Mouse (Mus musculus) G1E (cell line): Measurements from ENCODE around the gene Sorbs2. TPM values are rescaled to one million over a fixed set of nuclear protein-coding genes. Genes with fewer than 3 reads are reported as not detected.

ENCODE experiments used
- ATAC-seq: 2 replicates; pipeline ENCODE4 v1.8.0; 2016; ENCODE audit warnings: mild to moderate bottlenecking; ENCODE audit not compliant: insufficient number of reproducible peaks, poor library complexity, low FRiP score, severe bottlenecking; ENCODE audit errors: extremely low read depth
- DNase-seq: peaks from one replicate; pipeline ENCODE4 v3.0.0; 2012; ENCODE audit warnings: low spot score
- H3K27me3 ChIP-seq: 2 replicates; pipeline ENCODE4 v1.6.1; 2012; ENCODE audit warnings: mild to moderate bottlenecking, low read length, inconsistent platforms; ENCODE audit not compliant: insufficient read depth
- H3K36me3 ChIP-seq: replicated peaks from 2 replicates; pipeline ENCODE3; 2012; ENCODE audit warnings: mild to moderate bottlenecking, inconsistent platforms
- H3K4me1 ChIP-seq: 2 replicates; pipeline ENCODE4 v1.6.1; 2012; ENCODE audit warnings: low read depth, low read length, inconsistent platforms, mixed read lengths; ENCODE audit not compliant: insufficient read depth
- H3K4me3 ChIP-seq: 2 replicates; pipeline ENCODE4 v1.5.1; 2012; ENCODE audit warnings: low read depth, mild to moderate bottlenecking, inconsistent platforms, low read length, moderate library complexity, mixed read lengths
- H3K9me3 ChIP-seq: replicated peaks from 2 replicates; pipeline ENCODE4 v1.6.1; 2012; ENCODE audit warnings: inconsistent platforms
- CTCF ChIP-seq: IDR thresholded peaks from 2 replicates; pipeline ENCODE4 v1.5.1; 2012; ENCODE audit warnings: low read depth, low read length, inconsistent platforms, mixed read lengths
- GATA1 ChIP-seq: IDR thresholded peaks from 2 replicates; pipeline ENCODE4 v1.6.1; 2012; ENCODE audit warnings: borderline replicate concordance, low read length, inconsistent platforms, mixed read lengths
- GATA2 ChIP-seq: IDR thresholded peaks from 2 replicates; pipeline ENCODE4 v1.6.1; 2012; ENCODE audit warnings: low read depth, low read length, inconsistent platforms, borderline replicate concordance
- POLR2AphosphoS5 ChIP-seq: IDR thresholded peaks from 2 replicates; pipeline ENCODE4 v1.6.1; 2012; ENCODE audit warnings: low read depth, low read length, inconsistent platforms; ENCODE audit not compliant: insufficient replicate concordance
- TAL1 ChIP-seq: conservative IDR thresholded peaks from 2 replicates; pipeline ENCODE4 v1.6.1; 2012; ENCODE audit warnings: low read depth, low read length, inconsistent platforms, mixed read lengths
- polyA plus RNA-seq: library from polyadenylated mRNA; stranded (reverse); fragments of >175 nt; gene quantifications from 2 replicates; pipeline ENCODE4 v1.2.3, GENCODE M21; 2012
- total RNA-seq, 2 experiments: library from RNA; stranded (forward) in 1 of 2; stranded (reverse) in 1 of 2; fragments of 200-1000 nt in 1 of 2; fragments of >200 nt in 1 of 2; fragmentation: Nextera tagmentation in 1 of 2; gene quantifications; 2 replicates each; pipeline ENCODE4 v1.2.3; 2014 to 2017

Gene Sorbs2
- total and polyA plus RNA-seq, 3 experiments = 0.49 TPM; not detected in 2

DNA sequence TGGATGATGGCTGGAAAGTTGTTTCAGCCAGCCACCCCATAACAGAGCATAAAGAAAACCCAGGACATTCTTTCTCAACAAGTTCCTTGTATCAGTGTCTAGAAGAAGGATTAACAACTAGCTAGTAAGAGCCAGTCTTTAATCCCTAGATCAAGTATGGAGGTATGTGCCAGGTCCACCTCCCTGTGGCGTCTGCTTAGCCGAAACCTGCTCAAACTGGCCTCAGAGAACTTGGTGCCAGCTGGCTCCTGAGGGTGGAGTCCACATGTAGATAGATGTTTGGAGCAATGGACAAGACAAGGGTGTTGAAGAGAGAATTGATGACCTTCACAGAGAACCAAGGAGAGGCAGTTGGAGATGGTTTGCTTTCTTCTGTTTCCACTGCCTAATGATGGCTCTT, 229.7 kb downstream of the Sorbs2 start:
- no peaks in the 10 kb centered on the region for H3K27me3 ChIP-seq

DNA sequence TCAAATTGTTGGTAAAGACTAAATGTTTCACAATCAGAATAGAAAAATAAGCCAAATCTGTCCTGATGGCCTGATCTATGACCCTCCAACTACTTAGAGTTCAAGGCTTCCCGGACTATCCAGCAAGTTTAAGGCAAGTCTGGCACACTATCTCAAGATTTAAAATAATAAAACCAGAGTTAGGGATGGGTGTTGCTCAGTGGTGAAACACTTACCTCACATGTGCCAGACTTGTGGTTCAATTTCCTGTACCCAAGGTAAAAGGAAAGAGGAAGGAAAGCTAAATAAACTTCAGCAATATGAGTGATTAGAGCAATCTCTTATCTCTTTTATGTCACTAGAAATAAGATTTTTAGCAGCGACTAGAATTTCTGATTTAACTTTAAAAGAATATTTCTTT, 235.7 kb downstream of the Sorbs2 start:
- H3K27me3 ChIP-seq = no peaks in the 10 kb centered on the region
- TF ChIP-seq POLR2AphosphoS5 (no peak), GATA1 (no peak), GATA2 (no peak), TAL1 (no peak), CTCF (no peak)
- H3K9me3 ChIP-seq = no peaks in the 10 kb centered on the region
- H3K4me1 ChIP-seq = no peaks in the 10 kb centered on the region
- ATAC-seq (no peak), DNase-seq (no peak)
- no peak overlapping the region for H3K4me3 ChIP-seq
- no peaks in the 10 kb centered on the region for H3K36me3 ChIP-seq

More for the DNA sequence above, 229.7 kb downstream of the Sorbs2 start:
- H3K9me3 ChIP-seq = no peaks in the 10 kb centered on the region
- H3K4me3 ChIP-seq = no peak overlapping the region
- no peak for DNase-seq
- TF ChIP-seq POLR2AphosphoS5 (no peak), GATA1 (no peak), GATA2 (no peak), CTCF (no peak), TAL1 (no peak)
- H3K36me3 ChIP-seq = no peaks in the 10 kb centered on the region
- ATAC-seq = no peak
- no peaks in the 10 kb centered on the region for H3K4me1 ChIP-seq

DNA sequence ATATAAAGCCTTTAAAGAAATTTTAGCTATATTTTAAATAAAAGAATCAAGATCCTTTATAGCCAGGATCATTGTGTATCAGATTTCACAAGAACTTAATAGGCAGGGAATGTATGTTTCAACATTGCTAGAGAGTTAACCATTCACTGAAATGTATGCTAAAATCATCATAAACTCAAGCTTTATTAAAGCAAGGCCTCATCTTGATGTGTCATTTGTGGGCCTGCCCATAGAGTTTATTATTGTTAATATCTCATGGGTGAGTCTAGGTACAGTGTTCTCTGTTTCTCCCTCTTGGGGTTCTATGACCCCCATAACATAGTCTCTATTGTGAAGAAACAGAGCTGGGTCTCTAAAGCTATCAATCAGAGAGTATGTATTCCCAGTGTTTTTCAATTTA, 236.2 kb downstream of the Sorbs2 start:
- Histone ChIP-seq H3K27me3 (no peaks in the 10 kb centered on the region), H3K9me3 (no peaks in the 10 kb centered on the region), H3K36me3 (no peaks in the 10 kb centered on the region), H3K4me3 (no peak overlapping the region), H3K4me1 (no peaks in the 10 kb centered on the region)
- TF ChIP-seq CTCF = no peak
- no peak for TF ChIP-seq TAL1
- no peak for TF ChIP-seq GATA2
- TF ChIP-seq GATA1 = no peak
- no peak for TF ChIP-seq POLR2AphosphoS5
- ATAC-seq (no peak), DNase-seq (no peak)

DNA sequence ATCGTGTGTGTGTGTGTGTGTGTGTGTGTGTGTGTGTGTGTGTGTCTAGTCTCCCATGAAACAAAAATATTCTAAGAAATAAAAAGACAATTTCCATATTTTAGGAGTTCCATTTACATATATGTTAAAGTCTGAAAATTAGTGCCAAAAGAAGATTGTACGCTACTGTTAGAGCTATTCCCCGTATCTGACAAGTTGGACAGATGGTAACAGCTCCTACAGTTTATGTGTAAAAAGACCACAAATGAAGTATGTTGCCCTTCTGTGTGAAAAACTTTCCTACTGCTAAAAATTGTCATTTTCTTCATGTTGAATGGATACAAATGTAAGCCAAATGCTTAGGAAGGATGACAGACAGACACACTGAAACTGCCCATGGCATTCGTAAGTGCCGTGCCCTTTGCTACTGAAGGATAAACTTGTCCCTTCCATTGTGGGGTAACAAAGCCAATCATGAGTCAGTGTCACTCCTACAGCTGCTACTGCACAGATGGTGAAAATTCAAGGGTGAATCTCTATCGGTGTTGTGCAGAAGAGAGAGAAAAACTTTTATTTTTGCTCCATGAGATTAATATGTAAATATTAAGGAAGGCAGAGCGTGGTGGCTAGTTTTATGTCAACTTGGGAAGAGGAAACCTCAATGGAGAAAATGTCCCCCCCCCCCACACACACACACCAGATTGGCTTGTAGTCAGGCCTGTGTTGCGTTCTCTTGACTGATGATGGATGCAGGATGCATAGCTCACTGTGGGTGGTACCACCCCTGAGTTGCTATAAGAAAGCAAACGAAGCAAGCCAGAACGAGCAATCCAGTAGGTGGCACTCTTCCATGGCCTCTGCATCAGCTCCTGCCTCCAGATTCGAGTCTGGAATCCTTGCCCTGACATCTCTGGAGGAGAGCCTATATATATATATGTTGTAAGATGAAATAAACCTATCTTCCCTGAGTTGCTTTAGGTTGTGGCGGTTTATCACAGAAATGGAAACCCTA, 244.2 kb downstream of the Sorbs2 start:
- Histone ChIP-seq H3K4me3 (no peak overlapping the region), H3K36me3 (no peaks in the 10 kb centered on the region), H3K27me3 (no peaks in the 10 kb centered on the region), H3K9me3 (no peaks in the 10 kb centered on the region), H3K4me1 (no peaks in the 10 kb centered on the region)
- TF ChIP-seq TAL1 (no peak), GATA1 (no peak)
- ATAC-seq (no peak), DNase-seq (no peak)

DNA sequence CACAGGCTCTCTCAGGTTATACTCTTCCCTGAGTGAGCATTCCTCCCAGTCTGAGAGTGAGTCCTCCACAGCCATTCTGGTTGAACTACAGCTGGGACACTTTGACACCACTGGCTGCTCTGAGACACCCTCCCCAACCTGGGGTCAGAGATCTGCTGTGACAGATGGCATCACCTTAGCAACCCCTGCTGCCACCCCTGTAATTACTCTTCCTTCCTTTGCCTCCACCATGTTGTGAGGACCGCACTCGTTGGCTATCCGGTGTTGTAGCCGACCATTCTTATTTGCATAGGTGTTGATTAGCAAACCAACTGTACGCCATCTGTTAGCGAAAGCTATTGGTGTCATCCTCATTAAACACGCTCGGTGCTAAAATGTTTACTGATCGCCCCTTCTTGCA, 247.9 kb downstream of the Sorbs2 start:
- ATAC-seq = no peak

DNA sequence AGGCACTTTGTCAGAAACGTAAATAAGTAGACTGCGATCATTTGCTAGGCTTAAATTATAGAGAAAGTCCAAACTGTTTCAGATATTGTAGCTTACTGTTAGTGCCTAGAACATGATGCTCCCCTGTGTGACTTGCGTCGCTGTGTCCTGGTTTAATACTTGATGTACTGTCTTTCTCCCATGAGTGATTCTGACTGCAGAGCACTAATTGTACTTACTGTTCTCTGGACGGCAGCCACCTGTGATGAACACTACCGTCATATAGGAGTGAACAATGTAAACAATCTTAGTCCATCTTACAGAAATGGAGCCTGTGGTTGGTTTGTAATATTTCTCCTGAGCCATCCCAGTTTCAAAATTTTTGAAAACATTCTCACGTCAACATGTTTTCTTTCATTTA, 248.4 kb downstream of the Sorbs2 start:
- ATAC-seq (no peak), DNase-seq (no peak)
- TF ChIP-seq GATA1 (no peak), POLR2AphosphoS5 (no peak), TAL1 (no peak), CTCF (no peak), GATA2 (no peak)
- no peak overlapping the region for H3K4me3 ChIP-seq
- no peaks in the 10 kb centered on the region for H3K4me1 ChIP-seq
- no peaks in the 10 kb centered on the region for H3K27me3 ChIP-seq
- H3K36me3 ChIP-seq = no peaks in the 10 kb centered on the region
- H3K9me3 ChIP-seq = no peaks in the 10 kb centered on the region

More for the DNA sequence above, 247.9 kb downstream of the Sorbs2 start:
- no peak overlapping the region for H3K4me3 ChIP-seq
- H3K27me3 ChIP-seq = no peaks in the 10 kb centered on the region
- H3K36me3 ChIP-seq = no peaks in the 10 kb centered on the region
- no peaks in the 10 kb centered on the region for H3K4me1 ChIP-seq
- no peaks in the 10 kb centered on the region for H3K9me3 ChIP-seq
- no peak for DNase-seq
- no peak for TF ChIP-seq CTCF
- no peak for TF ChIP-seq POLR2AphosphoS5
- no peak for TF ChIP-seq GATA1
- no peak for TF ChIP-seq GATA2
- no peak for TF ChIP-seq TAL1
